Mouse (Mus musculus) naive thymus-derived CD4-positive, alpha-beta T cell, adult 2 months (primary cell): Measurements from ENCODE around the gene Gm20696.
A peak's percentile ranks its signal among the peaks of the same experiment; 100 is the strongest.

Source experiments
- DNase-seq: peaks from one replicate; pipeline ENCODE4 v3.0.0-alpha.2; 2011; ENCODE audit warnings: low read depth

Gm20696 gene

GRCm38 (mm10) chr6:99665457-99666317 lies 910 bp downstream of the Gm20696 start:
- DNase-seq: peak; percentile 70

GRCm38 (mm10) chr6:99663232-99663631 lies 3.4 kb downstream of the Gm20696 start:
- no peak for DNase-seq

GRCm38 (mm10) chr6:99660443-99660842 lies 6.2 kb downstream of the Gm20696 start:
- DNase-seq: peak; percentile 49

- peak; percentile 67 for DNase-seq
Observed at GRCm38 (mm10) chr6:99658586-99658985, 8.0 kb downstream of the Gm20696 start.

GRCm38 (mm10) chr6:99656088-99656487 lies 10.5 kb downstream of the Gm20696 start:
- no peak for DNase-seq

GRCm38 (mm10) chr6:99655488-99655887 lies 11.1 kb downstream of the Gm20696 start:
- DNase-seq: peak; percentile 75

- DNase-seq: no peak
Observed at GRCm38 (mm10) chr6:99654343-99654742, 12.3 kb downstream of the Gm20696 start.

- DNase-seq: peak; percentile 29
Observed at GRCm38 (mm10) chr6:99652341-99652740, 14.3 kb downstream of the Gm20696 start.

- no peak for DNase-seq
Observed at GRCm38 (mm10) chr6:99649307-99649706, 17.3 kb downstream of the Gm20696 start.

- DNase-seq: peak; percentile 78
Observed at GRCm38 (mm10) chr6:99646344-99646743, 20.3 kb downstream of the Gm20696 start.

- peak; percentile 63 for DNase-seq
Observed at GRCm38 (mm10) chr6:99644876-99645275, 21.7 kb downstream of the Gm20696 start.

GRCm38 (mm10) chr6:99644386-99644785 lies 22.2 kb downstream of the Gm20696 start:
- DNase-seq: peak; percentile 24

GRCm38 (mm10) chr6:99643439-99644199 lies 23.0 kb downstream of the Gm20696 start:
- peak; percentile 75 for DNase-seq

GRCm38 (mm10) chr6:99637456-99637855 lies 29.1 kb downstream of the Gm20696 start:
- no peak for DNase-seq

- DNase-seq: no peak
Observed at GRCm38 (mm10) chr6:99636801-99637200, 29.8 kb downstream of the Gm20696 start.

GRCm38 (mm10) chr6:99636121-99636520 lies 30.5 kb downstream of the Gm20696 start:
- no peak for DNase-seq

GRCm38 (mm10) chr6:99632121-99632980 lies 34.2 kb downstream of the Gm20696 start:
- DNase-seq: no peak

GRCm38 (mm10) chr6:99631637-99632036 lies 35.0 kb downstream of the Gm20696 start:
- no peak for DNase-seq

- no peak for DNase-seq
Observed at GRCm38 (mm10) chr6:99629726-99630458, 36.7 kb downstream of the Gm20696 start.

GRCm38 (mm10) chr6:99626347-99626746 lies 40.2 kb downstream of the Gm20696 start:
- no peak for DNase-seq

GRCm38 (mm10) chr6:99625803-99626202 lies 40.8 kb downstream of the Gm20696 start:
- no peak for DNase-seq
